Mouse (Mus musculus): ENCODE measurements around the gene Usp21.

DNA sequence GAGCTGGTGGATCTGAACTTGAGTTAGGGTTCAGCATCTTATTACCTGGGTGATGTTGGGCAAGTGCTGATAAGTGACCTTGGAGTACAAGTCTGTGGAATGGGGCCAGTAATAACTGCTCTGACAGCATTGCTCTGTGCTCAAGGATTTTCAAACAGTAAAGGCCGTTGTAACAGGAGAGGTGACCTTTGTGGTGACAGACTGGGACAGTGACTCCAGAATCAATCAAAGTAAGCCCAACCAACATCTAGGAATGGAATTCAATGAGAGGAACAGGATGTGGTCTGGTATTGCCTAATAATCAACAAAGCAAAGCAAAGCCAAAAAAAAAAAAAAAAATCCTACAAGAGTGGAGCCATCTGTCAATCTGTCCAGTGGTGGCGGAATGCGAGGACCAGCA is 27.5 kb downstream of the Usp21 start:
- TF ChIP-seq CTCF (conservative IDR thresholded peaks at IDR 0.05; ENCODE audit: low read length): no peak
- no peak for TF ChIP-seq POU5F1 (IDR thresholded peaks at IDR 0.05; ENCODE audit: borderline replicate concordance, low read length)
- no peak for TF ChIP-seq NANOG (IDR thresholded peaks at IDR 0.05; ENCODE audit: borderline replicate concordance, low read length)

All from E14TG2a.4 (cell line).